Mouse (Mus musculus) stomach, postnatal 0 days (tissue): Measurements from ENCODE around the gene Kti12. TPM values are rescaled to one million over a fixed set of nuclear protein-coding genes. Genes with fewer than 3 reads are reported as not detected.

Experiments used
- ATAC-seq: fragments of 200-750 bp; cut with Nextera tagmentation; 2 replicates; pipeline ENCODE4 v1.8.0; 2017; ENCODE audit not compliant: low FRiP score, low TSS enrichment
- DNase-seq: peaks from one replicate; pipeline ENCODE4 v3.0.0-alpha.2; 2016; ENCODE audit warnings: low spot score
- H3K27ac ChIP-seq: fragments of 300-500 bp; sonication (generic); replicated peaks from 2 replicates; pipeline ENCODE4 v1.5.1; 2014; ENCODE audit warnings: mild to moderate bottlenecking, control low read depth
- H3K27me3 ChIP-seq: fragments of 300-500 bp; sonication (generic); 2 replicates; pipeline ENCODE4 v1.6.1; 2014; ENCODE audit warnings: low read length; ENCODE audit not compliant: control insufficient read depth, insufficient read depth
- H3K36me3 ChIP-seq: fragments of 300-500 bp; sonication (generic); 2 replicates; pipeline ENCODE4 v1.6.1; 2014; ENCODE audit warnings: low read length, mixed read lengths; ENCODE audit not compliant: control insufficient read depth, insufficient read depth
- H3K4me1 ChIP-seq: fragments of 300-500 bp; sonication (generic); replicated peaks from 2 replicates; pipeline ENCODE4 v1.6.1; 2014; ENCODE audit warnings: antibody characterized with exemption; ENCODE audit not compliant: control insufficient read depth, insufficient read depth
- H3K4me2 ChIP-seq: fragments of 300-500 bp; sonication (generic); replicated peaks from 2 replicates; pipeline ENCODE4 v1.6.1; 2014; ENCODE audit warnings: low read depth, mild to moderate bottlenecking, control low read depth, moderate library complexity
- H3K4me3 ChIP-seq: fragments of 300-500 bp; sonication (generic); 2 replicates; pipeline ENCODE4 v1.5.1; 2014; ENCODE audit warnings: low read depth, low read length, control low read depth
- H3K9ac ChIP-seq: fragments of 300-500 bp; sonication (generic); 2 replicates; pipeline ENCODE4 v1.6.1; 2014; ENCODE audit warnings: mild to moderate bottlenecking, low read length, control low read depth, mixed read lengths
- H3K9me3 ChIP-seq: fragments of 300-500 bp; sonication (generic); 2 replicates; pipeline ENCODE4 v1.6.1; 2016; ENCODE audit warnings: low read length; ENCODE audit not compliant: control insufficient read depth
- CTCF ChIP-seq: IDR thresholded peaks from 2 replicates; pipeline ENCODE4 v1.5.1; 2016; ENCODE audit warnings: antibody characterized with exemption, low read depth, mild to moderate bottlenecking, moderate library complexity
- EP300 ChIP-seq: optimal IDR thresholded peaks from 2 replicates; pipeline ENCODE3; 2016; ENCODE audit warnings: antibody characterized with exemption
- WGBS: fragments of 180-500 bp; shearing (Covaris S2); extraction: QIAGEN DNeasy Blood & Tissue Kit; methylation state at CpG from one replicate; pipeline ENCODE4 v1.1.7; 2014; 5-methylcytosine and 5-hydroxymethylcytosine counted together
- polyA plus RNA-seq: library from polyadenylated mRNA; unstranded; fragments of >200 nt; fragmentation: Nextera tagmentation; extraction: Ambion mirVana; gene quantifications from 2 replicates; pipeline ENCODE4 v1.2.1, GENCODE M21; 2015

Gene Kti12
- polyA plus RNA-seq, 1 experiment from 2014 or later = 30.9 TPM

DNA sequence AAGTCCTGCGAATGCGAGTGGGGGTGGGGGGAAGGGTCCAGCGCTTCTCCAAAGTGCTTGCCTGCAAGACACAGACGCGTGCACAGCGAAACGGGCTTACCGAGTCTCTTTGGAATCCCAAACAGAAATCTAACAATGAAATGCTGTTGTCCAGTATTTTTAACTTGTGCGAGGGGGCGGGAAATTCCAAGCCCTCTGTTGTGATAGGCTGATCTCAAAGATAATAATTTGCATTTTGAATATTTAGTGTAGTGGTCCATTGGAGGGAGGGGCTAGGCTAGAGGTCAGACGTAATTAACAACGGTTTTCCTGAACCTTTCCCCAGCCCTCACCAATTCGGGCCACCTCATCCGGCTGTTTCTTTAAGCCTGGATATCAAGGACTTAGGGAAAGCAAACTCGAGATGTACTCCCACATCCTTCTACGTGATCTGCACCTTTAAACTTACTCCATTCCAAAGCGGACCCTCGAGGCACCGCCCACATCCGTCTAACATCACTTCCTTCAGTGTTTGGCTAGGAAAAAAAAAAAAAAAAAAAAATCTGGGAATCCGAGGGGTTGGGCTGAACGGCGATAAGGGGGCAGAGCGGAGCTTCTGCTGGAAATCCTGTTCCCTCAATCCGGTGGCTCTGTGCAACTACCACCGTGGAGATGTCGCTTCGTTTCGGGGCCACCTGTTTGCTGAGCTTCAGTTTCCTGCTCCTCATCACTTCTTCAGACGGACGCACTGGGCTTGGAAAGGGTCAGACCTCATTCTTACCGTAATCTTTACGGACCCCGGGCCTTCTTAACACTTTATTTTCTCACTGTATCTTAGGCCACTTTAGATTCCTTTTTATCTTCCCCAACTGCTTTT, 13.2 kb upstream of the Kti12 start, which contains the start of gene Txndc12:
TSS of gene Txndc12 (plus strand) at position 487 of the 856 bp plus-strand sequence.
- H3K36me3 ChIP-seq = no peaks in the 10 kb centered on the region
- peak within 1 kb of the TSS; percentile 72 for H3K4me2 ChIP-seq
- peak within 1 kb of the TSS; percentile 93 for H3K27ac ChIP-seq
- peak; percentile 87 for DNase-seq
- H3K4me3 ChIP-seq = peak within 1 kb of the TSS; percentile 94
- H3K9ac ChIP-seq = peak within 1 kb of the TSS; percentile 98
- TF ChIP-seq CTCF = peak; percentile 24; the same call in 1 of the 2 replicates
- TF ChIP-seq EP300 = no peak
- H3K4me1 ChIP-seq = no peaks in the 10 kb centered on the region; the same call in 1 of the 2 replicates
- under 1% methylated on average over 34 of the region's 34 CpGs for WGBS
- ATAC-seq = peak; percentile 73
- H3K27me3 ChIP-seq = no peaks in the 10 kb centered on the region
- H3K9me3 ChIP-seq = no peaks in the 10 kb centered on the region

DNA sequence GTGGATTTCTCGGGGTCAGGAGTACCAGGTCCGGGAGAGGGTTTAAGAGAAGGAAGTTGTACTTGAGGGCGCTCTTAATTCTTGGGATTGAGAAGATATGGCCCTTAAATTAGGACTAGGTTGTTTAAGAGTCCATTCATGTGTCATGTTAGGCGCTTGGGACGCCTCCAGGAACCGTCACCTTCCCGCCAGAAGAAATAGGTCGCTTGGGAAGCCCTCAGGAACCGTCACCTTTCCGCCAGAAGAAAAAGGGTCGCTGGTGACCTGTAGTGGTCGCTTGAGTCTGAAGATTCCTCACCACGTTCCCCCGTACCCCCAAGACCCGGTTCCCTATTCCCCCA, 12.6 kb upstream of the Kti12 start:
- H3K27me3 ChIP-seq = no peaks in the 10 kb centered on the region
- WGBS = 0% methylated on average over 15 of the region's 15 CpGs
- H3K9ac ChIP-seq = peak overlapping the region; percentile 74
- no peak for TF ChIP-seq CTCF
- no peaks in the 10 kb centered on the region for H3K36me3 ChIP-seq
- no peaks in the 10 kb centered on the region for H3K9me3 ChIP-seq
- H3K4me2 ChIP-seq = peak overlapping the region; percentile 72
- no peak for ATAC-seq
- H3K4me1 ChIP-seq = no peaks in the 10 kb centered on the region; the same call in 1 of the 2 replicates
- H3K27ac ChIP-seq = peak overlapping the region; percentile 93
- peak overlapping the region; percentile 94 for H3K4me3 ChIP-seq
- peak; percentile 23 for DNase-seq

DNA sequence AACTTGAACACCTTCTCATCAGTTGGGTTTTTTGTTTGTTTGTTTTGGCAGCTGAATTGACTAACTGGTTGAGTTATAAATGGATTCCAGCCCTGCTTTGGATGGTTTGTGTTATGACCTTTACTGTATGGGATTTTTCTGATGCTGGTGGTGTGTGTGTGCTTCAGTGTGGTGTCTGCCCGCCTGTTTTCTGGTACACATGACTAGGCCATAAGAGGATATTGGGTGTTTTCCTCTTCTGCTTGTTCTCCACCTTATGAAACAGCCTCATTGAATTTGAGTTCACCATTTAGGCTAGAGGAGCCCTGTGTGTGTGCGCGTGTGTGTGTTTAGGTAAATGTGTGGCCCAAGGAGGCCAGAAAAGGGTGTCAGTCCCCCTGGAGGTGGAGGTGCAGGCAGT, 12.1 kb upstream of the Kti12 start:
- H3K4me1 ChIP-seq = no peaks in the 10 kb centered on the region; the same call in 1 of the 2 replicates
- no peaks in the 10 kb centered on the region for H3K9me3 ChIP-seq
- H3K27me3 ChIP-seq = no peaks in the 10 kb centered on the region
- peak overlapping the region; percentile 93; the same call in 1 of the 2 replicates for H3K27ac ChIP-seq
- peak overlapping the region; percentile 94 for H3K4me3 ChIP-seq
- DNase-seq (peak; percentile 44), ATAC-seq (no peak)
- no peaks in the 10 kb centered on the region; the same call in 1 of the 2 replicates for H3K36me3 ChIP-seq
- peak overlapping the region; percentile 72 for H3K4me2 ChIP-seq
- TF ChIP-seq EP300 = no peak
- no peak for TF ChIP-seq CTCF
- WGBS = 54% methylated on average over 3 of the region's 3 CpGs
- peak overlapping the region; percentile 74 for H3K9ac ChIP-seq

GRCm38 (mm10) chr4:108838031-108838430, 9.6 kb upstream of the Kti12 start:
- DNase-seq (no peak), ATAC-seq (no peak)
- Histone ChIP-seq H3K4me2 (no peak overlapping the region), H3K27ac (0 out of 2 replicates have a peak overlapping the region, but pooled peaks have one; percentile 13), H3K4me3 (no peak overlapping the region), H3K27me3 (no peaks in the 10 kb centered on the region), H3K9me3 (no peaks in the 10 kb centered on the region), H3K9ac (no peak overlapping the region), H3K4me1 (no peaks in the 10 kb centered on the region; the same call in 1 of the 2 replicates), H3K36me3 (no peaks in the 10 kb centered on the region; the same call in 1 of the 2 replicates)
- TF ChIP-seq EP300 (no peak), CTCF (no peak)
- 52% methylated on average over 4 of the region's 4 CpGs for WGBS

DNA sequence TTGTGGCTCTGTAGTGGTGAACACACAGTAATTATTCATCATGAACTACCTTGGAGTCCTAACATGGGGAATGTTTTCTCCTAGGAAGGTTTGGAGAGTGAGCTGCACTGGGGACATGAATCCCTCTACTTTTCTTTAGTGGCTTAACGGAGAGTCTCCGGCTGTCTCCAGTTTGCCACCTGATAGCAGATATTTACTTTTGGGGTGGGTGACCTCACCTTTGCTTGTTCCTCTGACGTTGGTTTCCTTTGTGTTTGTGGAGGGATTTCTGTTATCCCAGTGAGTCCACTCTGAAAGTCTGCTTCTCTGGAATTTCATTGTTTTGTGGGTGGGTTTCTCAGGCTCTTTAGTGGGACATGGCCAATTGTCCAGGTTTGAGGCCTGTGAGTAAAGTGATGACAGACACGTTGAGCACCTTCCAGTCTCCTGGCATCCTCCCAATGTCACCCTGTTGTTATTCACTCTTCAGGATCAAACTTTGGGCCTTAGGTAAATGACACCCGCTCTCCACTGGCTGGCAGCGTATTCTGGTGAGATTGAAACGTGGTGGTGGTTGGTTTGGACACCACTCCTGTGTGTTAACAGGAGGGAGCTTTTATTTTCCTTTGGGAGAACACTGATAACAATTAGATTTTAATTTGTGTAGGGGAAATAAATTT, 5.5 kb upstream of the Kti12 start:
- no peaks in the 10 kb centered on the region; the same call in 1 of the 2 replicates for H3K36me3 ChIP-seq
- H3K9me3 ChIP-seq = no peaks in the 10 kb centered on the region
- H3K9ac ChIP-seq = no peak overlapping the region
- no peak overlapping the region for H3K4me2 ChIP-seq
- no peak overlapping the region for H3K27ac ChIP-seq
- no peak overlapping the region for H3K4me3 ChIP-seq
- 48% methylated on average over 7 of the region's 7 CpGs for WGBS
- H3K27me3 ChIP-seq = no peaks in the 10 kb centered on the region
- peak; percentile 82 for ATAC-seq
- DNase-seq = peak; percentile 58
- TF ChIP-seq CTCF (no peak), EP300 (no peak)
- no peaks in the 10 kb centered on the region for H3K4me1 ChIP-seq
